Mouse (Mus musculus) C2C12 (cell line): Measurements from ENCODE around the gene Fancd2os.

Source experiments
- CEBPB ChIP-seq: IDR thresholded peaks from one replicate; pipeline ENCODE4 v1.6.1; 2011; ENCODE audit warnings: low read depth, mild to moderate bottlenecking, control low read depth, moderate library complexity
- CTCF ChIP-seq: IDR thresholded peaks from one replicate; pipeline ENCODE4 v1.5.1; 2011; ENCODE audit not compliant: control insufficient read depth, insufficient read depth, insufficient read length
- FOSL1 ChIP-seq: IDR thresholded peaks from one replicate; pipeline ENCODE4 v1.8.0; 2011; ENCODE audit warnings: mild to moderate bottlenecking, low read length; ENCODE audit not compliant: poor library complexity, insufficient read depth, severe bottlenecking
- MAX ChIP-seq: IDR thresholded peaks from one replicate; pipeline ENCODE4 v1.6.1; 2011; ENCODE audit warnings: mild to moderate bottlenecking, control low read depth
- MYOD1 ChIP-seq: IDR thresholded peaks from one replicate; pipeline ENCODE4 v1.6.1; 2011; ENCODE audit warnings: low read depth; ENCODE audit not compliant: control insufficient read depth, insufficient read length
- MYOG ChIP-seq: IDR thresholded peaks from one replicate; pipeline ENCODE4 v1.6.1; 2011; ENCODE audit not compliant: control insufficient read depth, insufficient read length; ENCODE audit errors: extremely low read depth
- USF1 ChIP-seq: IDR thresholded peaks from one replicate; pipeline ENCODE4 v1.6.1; 2011; ENCODE audit warnings: low read depth, mild to moderate bottlenecking, control low read depth, moderate library complexity

DNA sequence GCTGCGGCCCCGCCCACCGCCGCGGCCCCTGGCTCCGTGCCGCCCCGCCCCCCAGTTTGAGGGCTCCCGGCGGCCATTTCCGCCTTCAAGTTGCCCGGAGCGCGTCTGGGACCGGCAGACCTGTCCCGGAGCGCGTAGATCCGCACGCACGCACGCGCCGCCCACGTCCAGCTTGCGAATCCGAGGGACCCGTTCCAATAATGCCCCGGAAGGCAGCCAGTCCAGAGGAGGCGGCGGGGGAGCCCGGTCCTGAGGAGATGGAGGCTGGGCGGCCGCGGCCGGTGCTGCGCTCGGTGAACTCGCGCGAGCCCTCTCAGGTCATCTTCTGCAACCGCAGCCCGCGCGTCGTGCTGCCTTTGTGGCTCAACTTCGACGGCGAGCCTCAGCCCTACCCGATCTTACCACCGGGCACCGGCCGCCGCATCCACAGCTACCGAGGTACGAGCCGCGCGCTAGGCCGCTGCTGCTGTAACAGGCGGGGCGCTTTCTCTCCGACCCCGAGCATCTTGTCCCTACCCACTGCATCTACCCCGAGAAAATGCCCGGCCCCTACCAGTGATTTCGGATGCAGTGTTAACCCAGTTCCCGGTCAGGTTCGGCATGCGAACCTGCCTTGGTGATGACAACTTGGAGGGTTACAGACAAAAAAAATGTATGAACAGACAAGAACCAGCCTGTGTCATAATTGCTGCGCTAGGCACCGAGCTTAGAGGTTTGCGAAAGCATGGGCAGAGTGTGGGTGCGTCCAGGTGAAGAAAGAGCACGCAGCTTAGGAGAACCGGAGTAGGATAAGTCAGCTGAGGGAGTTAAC lies 23.6 kb upstream of the Fancd2os start, which contains the start of gene Vhl:
- TF ChIP-seq CTCF: no peak
- TF ChIP-seq USF1: no peak
- TF ChIP-seq MAX: no peak
- TF ChIP-seq CEBPB: no peak
- no peak for TF ChIP-seq MYOG
- TF ChIP-seq FOSL1: no peak
- no peak for TF ChIP-seq MYOD1
